Mouse (Mus musculus) E14TG2a.4 (cell line): ENCODE results near the gene Pmp22.

Source experiments
- CTCF ChIP-seq: conservative IDR thresholded peaks from 2 replicates; pipeline ENCODE4 v1.5.1; 2014; ENCODE audit warnings: low read length
- NANOG ChIP-seq: IDR thresholded peaks from 2 replicates; pipeline ENCODE4 v1.6.1; 2014; ENCODE audit warnings: borderline replicate concordance, low read length, mixed read lengths
- POU5F1 ChIP-seq: IDR thresholded peaks from 2 replicates; pipeline ENCODE4 v1.6.1; 2014; ENCODE audit warnings: low read length, borderline replicate concordance

GRCm38 (mm10) chr11:63173604-63174003 lies 44.8 kb downstream of the Pmp22 start:
- TF ChIP-seq NANOG = no peak
- no peak for TF ChIP-seq CTCF
- no peak for TF ChIP-seq POU5F1
